Mouse (Mus musculus) left cerebral cortex, postnatal 14 days (tissue): ENCODE data around the gene AC141477.1. TPM values are rescaled to one million over a fixed set of nuclear protein-coding genes. Genes with fewer than 3 reads are reported as not detected.

Source experiments
- DNase-seq, 2 experiments: peaks; one replicate each; pipeline ENCODE4 v3.0.0; 2021 to 2022; ENCODE audit warnings: low spot score in 2 of 2, mixed read lengths in 1 of 2
- intact Hi-C: fragments of 180-260 bp; cut with DNase I; formaldehyde crosslinking; loops from one replicate; pipeline ENCODE4 v1.15.1; 2025
- long read RNA-seq, 2 experiments: library from polyadenylated mRNA; stranded (forward); transcript quantifications; one replicate each; pipeline ENCODE4 v2.0.0; 2021
- total RNA-seq, 2 experiments: library from RNA; stranded (reverse); gene quantifications; 2 replicates each; pipeline ENCODE4 v1.2.3; 2021

The AC141477.1 gene
- not detected for total RNA-seq
- long read RNA-seq, experiment 1: 0 reads
- long read RNA-seq, experiment 2: 0 reads

DNA sequence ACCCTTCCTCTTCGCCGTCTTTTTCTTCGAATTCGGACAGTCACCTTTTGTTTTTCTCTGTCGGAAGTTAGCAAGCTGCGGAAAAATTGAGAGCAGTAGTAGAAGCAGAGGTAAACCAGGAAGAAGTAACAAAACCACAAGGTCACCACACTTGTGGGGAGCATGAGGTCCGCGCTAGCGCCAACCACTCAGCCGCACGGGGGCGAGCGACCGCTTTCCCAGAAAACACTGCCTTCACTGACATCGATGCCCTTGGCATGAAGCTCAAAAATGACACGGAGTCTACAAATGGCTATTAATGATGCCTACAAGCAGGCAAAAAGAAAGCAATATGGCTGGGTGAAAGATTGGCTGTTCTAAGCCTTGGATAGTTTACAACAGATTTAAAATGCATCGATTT is at the start of gene AC141477.1:
Gene AC141477.1 (minus strand): TSS at position 164 of the 400 bp plus-strand sequence.
- intact Hi-C loops: no loop called here
- DNase-seq: no peak

DNA sequence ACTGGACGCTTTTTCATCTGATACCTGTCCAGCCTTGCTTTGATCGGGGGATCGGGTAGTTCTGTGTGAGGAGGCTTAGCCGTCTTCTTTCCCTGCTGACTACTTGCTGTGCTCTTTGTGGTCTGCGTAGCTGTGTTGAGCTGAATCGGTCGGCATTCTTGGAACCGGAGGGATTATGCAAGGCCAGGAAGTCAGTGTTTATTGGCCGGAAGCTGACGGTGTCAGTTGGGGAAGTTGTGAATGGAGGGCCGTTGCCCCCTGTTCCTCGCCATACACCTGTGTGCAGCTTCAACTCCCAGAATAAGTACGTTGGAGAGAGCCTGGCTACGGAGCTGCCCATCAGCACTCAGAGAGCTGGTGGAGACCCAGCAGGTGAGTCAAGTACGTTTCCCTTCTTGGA is 49.0 kb upstream of the AC141477.1 start:
- intact Hi-C loops: no loop called here
- no peak for DNase-seq

DNA sequence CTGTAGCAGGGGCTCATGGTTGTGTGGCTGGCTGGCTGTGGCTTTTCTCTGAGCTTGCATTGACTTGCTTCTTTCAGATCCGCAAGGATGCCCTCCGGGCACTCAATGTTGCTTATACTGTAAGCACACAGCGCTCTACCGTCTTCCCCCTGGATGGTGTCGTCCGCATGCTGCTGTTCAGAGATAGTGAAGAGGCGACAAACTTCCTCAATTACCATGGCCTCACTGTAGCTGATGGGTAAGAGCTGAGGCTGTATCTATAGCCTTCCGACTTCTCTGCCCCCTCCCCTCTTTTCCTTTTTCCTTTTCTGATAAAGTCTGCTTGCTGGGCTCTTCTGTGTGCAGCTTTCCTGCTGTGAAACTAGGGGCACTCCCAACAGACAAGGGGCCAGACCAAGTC is 48.0 kb upstream of the AC141477.1 start:
- DNase-seq: no peak
- intact Hi-C loops: no loop called here

DNA sequence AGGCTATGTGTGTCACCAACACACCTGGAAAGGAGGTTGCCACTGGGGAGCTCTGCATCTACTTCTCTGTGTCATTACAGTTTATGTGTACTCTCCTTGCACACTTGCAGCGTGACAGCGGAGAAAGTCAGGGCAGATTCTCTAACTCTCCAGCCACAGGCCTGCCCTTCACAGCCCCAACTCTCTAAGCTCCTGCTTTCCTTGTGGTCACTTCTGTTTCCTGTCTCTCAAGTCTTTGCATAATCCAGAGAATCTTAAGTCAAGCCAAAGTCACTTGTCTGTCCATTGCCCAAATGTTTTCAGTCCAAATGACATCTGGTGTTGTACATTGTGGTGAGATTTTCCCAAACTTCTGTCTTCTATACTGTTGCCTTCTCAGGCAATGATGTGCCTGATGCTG is 46.1 kb upstream of the AC141477.1 start:
- intact Hi-C loops: no loop called here
- no peak for DNase-seq

DNA sequence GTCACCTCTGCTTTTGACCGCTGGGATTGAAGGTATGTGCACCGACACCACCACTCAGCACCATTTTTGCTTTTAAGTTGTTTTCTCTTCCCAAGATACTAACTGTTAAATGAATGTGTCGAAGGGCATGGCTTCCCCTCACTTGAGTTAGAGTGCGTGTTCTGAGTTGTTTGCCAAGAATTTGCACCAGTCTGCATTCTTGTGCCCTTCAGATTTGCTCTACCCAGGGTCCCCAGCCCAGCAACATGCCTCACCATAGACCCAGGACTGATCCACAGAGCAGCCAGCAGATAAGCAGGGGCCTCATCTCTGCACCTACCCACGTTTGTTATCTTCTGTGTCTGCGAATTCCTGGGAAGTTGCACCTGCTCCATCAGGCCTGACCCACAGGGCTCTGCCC is 41.2 kb upstream of the AC141477.1 start:
- no peak for DNase-seq
- intact Hi-C loops: no loop called here

DNA sequence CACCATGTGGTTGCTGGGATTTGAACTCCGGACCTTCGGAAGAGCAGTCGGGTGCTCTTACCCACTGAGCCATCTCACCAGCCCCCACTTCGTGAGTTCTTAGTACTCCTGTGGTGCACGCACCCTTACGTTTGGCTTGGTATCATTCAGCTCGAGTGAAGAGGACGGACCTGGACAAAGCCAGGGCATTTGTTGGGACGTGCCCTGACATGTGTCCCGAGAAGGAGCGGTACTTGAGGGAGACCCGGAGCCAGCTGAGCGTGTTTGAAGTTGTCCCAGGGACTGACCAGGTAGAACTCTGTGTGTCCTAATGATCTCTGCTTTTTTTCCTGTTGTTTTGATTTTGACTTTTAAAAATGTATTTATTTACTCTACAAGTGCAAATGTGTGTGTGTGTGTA is 40.6 kb upstream of the AC141477.1 start:
- no peak for DNase-seq
- intact Hi-C loops: no loop called here

DNA sequence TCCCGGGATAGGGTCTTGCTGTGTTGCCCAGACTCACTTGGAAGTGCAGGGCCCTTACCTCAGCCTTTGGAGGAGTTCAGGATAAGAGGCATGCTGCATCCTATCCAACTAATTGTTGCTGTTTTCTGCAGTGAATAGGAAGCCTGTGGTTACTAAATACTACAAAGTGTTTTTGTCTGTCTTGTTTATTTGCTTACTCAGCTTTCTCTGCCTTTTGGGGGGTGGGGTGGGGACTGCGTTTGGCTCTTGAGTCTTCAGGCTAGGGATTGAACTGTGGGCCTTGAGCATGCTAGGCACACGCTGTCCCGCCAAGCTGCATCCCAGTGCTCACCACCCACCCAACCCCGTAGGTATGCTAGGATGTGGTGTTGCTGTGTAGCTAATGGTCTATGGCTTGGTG is 33.5 kb upstream of the AC141477.1 start:
- intact Hi-C loops: no loop called here
- no peak for DNase-seq

DNA sequence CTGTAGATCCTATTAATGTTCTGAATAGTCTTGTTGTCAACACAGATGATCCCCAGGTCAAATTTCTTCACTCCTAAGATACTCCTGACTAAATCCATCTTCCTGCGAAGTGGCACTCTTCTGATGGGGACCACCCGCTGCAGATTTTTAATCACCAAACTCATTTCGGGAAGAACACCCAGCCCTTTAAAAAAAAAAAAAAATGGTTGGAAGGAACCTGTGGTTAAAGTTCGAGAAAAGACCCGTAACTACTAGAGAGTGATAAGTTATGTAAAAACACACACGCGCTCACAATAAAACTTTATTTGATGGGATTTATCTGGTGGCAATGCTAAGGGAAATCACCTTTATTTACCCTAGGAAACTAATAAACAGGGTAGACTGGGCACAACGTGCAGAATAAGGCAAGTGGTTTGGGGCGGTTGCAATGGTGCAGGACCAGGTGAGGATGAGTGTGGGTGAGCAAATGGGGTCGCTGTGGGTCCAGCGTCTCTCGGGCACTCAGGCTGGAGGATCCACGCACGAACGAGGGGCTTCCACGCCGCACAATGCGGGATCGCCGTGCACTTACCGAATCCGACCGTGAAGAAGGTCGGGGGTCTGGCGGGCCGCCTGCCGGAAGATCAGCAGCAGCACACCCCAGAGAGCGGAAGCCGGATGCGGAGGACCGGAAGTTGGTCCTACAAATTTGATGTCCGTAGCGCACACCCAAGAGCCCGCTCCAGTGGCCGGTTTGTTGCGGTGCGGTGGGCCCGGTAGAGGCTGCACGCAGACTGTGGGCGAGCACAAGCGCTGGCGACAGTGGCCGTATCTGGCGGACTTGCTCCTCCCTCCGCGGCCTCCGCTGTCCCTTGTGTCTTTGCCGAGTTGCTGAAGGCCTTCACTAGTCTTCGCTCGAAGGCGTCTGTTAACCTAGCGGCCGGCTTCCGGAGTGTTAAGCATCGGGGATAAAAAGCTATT is 28.2 kb upstream of the AC141477.1 start, which contains the start of the genes Mcm3ap and Ybey:
Gene Mcm3ap (plus strand): TSS at position 725 of the 960 bp plus-strand sequence.
Gene Ybey (minus strand): TSS at position 912 of the 960 bp plus-strand sequence.
- intact Hi-C loops: no loop called here
- DNase-seq: peak; percentile 91 to 92

DNA sequence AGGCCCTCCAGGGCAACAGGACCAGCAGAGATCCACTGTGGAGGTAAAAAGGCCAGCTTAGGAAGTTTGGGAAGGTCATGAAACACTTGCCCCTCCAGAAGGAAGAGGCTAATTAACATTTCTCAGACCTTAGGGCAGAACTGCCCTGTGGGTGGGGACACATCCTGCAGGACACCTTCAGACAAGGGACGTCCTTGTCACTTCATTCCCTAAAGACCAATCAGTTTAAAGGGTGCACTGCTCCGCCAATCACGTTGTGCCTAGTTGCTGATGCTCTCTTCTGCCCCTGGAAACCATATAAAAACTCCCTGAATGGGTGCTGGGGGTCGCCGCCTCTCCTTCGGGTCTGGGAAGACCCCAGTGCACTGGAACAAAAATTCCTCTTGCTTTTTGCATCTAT is 22.5 kb upstream of the AC141477.1 start:
- DNase-seq: no peak
- intact Hi-C loops: no loop called here

DNA sequence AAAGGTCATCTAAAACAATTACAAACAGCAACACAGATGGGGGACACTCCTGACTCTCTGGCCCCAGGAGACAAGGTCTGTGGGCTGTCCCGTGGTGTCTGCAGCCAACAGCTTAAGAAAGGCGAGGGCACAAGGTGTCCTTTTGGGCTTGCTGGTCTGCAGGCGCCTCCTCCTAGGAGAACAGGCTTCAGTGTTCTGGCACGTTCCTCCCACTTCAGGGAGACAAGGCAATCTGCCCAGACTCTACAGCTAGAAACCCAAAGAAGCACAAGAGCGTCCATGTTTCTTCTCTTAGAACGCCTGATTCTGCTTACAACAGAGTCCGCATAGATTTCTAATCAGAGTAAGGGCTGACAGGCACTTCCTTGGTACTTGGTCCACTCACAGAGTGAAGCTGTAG is 22.1 kb upstream of the AC141477.1 start:
- DNase-seq: peak; percentile 12 to 50
- intact Hi-C loops: no loop called here

DNA sequence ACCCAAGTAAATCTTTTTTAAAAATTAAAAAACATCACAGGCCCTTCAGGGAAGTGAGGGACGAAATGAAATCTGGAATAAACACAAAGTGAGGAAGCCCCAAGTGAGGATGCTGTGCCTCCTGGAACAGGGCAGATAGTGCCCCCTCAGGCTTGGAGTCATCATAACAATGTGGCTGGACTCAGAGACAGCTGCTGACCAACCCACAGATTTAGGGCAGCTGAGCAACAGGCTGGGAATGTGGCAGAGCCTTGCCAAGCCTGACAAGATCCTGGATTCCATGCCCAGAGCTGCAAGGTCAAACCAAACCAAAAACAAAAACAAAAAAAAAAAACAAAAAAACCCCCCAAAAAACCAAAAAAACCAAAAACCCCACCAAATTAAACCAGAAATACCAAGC is 21.0 kb upstream of the AC141477.1 start:
- DNase-seq: no peak
- intact Hi-C loops: no loop called here

DNA sequence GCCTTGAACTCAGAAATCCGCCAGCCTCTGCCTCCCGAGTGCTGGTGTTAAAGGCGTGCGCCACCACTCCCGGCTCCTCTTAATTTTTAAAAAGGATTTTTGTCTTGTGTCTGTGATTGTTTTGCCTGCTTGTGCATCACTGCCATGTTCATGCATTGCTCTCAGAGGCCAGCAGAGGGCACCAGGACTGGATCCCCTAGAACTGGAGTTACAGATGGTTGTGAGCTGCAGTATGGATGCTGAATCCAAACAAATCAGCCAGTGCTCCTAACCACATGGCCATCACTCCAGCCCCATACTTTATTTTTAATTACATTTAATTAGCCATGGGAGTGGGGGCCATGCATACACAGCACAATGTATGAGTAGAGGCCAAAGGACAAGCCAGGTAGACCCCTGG is 15.0 kb upstream of the AC141477.1 start:
- DNase-seq: peak; percentile 65 to 73
- intact Hi-C loops: loop anchor here (5.0 kb wide), 1 partner anchor 282 kb away; no protein-coding TSS in a partner anchor

DNA sequence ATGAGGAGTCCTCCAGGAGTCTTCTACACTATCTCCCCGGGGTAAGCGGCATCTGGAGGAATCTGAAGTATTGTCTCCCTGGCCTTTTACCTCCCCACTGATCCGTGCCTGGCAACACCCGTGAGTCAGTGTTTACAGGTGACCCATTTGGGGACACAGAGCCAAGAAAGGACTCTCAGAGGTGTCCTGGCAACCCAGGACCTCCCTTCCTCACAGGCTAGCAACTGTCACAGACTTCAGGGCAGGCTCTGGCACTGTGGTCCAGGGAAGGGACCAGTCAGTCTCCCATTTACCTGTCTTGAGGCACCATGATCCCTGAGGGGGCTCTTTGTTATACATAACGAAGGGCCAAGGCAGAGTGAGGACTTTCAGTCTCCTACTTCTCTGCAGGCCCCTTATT is 8.6 kb upstream of the AC141477.1 start, which contains the start of gene 2610028H24Rik:
Gene 2610028H24Rik (plus strand): TSS at position 231 of the 400 bp plus-strand sequence.
- no peak for DNase-seq
- intact Hi-C loops: no loop called here

DNA sequence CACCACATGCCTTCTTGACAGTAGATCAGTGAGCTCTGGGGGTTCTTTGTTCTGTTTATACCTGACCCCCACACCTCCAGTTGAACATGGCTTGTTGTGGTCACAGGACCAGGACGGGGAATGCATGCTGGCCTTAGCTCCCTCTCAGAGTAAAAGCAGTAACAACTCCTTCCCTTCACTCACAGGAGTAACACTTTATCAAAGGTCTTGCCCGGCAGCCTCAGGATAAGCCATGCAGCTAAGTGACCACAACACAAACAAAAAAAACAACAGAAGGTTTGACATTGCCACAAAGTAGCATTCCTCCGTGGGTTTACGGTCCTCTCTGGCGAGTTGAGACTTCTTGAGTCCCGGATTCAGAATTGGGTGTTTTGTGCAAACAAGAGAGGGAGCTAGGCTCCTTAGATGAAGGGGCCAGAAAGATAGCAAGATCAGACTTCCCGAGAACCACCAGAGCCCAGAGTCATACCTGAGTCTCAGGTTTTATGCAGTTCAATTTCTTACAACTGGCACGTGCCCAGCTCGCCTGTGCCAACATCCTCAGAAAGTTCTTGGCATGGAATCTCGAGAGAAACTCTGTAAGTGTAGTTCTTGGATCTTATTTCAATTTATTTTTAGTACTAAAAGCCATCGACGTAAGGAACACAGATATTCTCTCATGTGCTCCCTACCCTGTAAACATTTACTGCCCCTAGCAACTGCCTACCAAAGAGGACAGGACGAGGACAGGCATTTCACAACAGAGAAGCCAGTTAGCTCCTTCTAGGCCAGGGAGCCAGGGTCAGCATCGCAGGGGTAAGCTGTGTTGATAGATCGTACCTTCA is 7.4 kb upstream of the AC141477.1 start:
- DNase-seq: peak; percentile 12 to 54
- intact Hi-C loops: no loop called here

DNA sequence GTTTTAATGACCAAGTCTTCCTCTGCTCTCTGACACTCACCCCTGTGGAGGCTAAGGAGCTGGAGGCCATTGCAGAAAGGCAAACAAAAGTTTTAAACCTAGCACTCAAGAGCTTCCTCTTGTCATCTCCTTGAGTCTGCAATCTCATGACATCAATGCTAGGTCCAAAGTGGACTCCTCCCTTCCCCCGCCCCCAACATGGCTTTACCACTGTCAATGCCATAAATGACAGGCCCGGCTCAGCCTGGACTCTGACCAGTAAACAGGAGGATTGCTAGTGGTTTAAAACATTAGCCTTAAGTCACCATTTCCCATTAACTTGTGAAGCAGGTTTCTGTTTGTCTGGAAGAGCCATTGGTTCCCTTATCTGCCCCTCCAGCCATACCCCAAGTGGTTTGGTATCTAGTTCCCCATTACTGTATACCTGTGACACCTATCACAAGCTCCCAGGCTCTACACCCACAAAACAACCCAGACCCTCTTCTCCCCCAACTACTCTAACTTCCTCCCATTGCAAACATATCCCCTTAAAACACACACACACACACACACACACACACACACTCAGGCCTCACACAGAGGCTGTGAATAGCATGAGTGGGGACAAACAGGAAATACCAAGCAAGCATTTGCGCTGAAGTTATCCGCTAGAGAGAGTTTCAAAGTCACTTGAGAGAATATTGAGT is 5.9 kb upstream of the AC141477.1 start:
- no peak for DNase-seq
- intact Hi-C loops: no loop called here

DNA sequence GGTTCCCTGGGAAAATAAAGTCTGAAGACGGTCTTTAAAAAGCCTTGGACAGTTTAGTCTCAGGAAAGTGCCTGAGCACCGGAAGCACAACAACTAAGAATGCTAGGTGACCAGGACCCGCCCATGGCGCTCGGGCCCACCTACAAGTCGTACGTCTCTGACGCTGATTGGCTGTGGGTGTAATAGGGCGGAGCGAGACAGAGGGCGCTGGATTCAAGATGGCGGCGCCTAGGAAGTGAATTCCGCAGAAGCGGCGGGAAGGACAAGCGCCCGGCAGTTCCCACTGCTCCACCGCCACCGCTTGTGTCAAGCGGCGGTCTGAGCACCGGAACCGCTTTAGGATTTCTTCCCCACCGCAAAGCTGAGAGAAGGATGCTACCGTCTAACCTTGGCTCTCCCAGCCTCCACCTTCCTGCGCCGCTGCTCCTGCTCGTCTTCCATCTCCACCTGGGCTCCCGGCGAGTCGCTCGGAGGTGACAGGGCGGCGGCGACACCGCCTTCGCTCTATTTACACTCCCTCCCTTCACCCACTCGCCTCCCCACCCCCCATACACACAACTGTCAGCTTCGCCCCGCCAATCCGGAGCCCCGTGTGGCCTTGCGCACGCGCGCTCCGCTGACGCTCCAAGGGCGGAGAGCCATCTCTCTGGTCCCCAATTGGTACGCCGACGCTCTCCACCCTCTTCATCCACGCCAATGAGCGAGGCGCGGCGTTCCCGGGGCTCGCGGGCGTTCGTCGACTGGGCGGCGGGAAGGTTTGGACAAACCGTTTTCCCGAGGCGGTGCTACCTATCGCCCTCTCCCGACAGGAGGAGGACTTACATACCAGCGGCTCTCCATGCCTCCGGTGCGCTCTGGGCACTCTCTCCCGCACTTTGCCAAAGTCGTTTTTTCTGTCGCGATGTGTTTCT is 2.2 kb upstream of the AC141477.1 start, which contains the start of gene Pcnt:
Gene Pcnt (minus strand): TSS at position 609 of the 911 bp plus-strand sequence.
- peak; percentile 97 for DNase-seq
- intact Hi-C loops: no loop called here

DNA sequence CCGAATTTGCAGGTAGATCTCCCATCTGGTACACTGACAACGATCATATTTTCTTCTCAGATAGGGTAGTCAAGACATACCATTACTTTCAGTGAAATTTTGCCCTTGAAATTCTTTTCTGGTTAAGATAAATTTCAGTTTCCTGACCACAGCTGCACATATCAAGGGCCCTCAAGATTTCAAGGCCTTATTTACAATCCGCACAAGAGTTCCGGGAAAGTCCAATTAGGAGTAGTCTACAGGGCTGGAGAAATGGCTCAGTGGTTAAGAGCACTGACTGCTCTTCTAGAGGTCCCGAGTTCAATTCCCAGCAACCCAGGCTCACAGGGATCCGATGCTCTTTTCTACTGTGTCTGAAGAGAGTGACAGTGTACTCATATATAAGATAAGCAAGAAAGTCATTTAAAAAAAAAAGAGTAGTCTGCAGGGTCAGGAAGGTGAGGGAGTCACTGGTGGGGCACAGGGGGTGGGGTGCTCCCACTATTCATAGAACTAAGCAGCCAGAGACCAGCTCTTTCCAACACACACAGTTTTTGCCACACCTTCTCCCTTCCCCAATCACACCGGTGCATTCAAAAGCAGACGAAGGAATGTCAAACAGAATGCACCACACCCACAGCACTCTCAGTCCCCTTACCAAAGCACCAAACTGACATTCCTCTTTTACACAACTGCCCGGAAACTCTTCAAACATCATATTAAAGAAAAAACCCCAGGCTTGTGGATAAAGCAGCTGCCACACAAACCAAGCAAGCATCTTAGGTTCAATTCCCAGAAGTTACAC is 945 bp downstream of the AC141477.1 start:
- DNase-seq: no peak
- intact Hi-C loops: no loop called here

DNA sequence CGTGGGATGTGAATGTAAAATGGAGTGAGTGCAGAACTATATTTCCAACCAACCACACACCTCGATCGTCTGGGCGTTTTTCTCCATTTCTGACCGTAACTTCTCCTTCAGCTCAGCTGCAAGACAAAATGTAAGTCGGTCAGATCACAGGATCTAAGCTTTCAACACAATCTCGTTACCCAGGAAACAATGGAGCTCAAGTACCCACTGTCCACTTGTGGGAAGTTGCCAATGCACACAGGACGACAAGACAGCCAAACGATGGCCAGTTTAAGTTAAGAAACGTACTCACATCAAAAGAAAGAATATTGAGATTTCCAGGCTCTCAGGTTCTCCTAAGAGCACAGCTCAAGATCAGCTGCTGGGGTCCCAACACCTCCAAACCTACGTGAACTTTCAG is 6.3 kb downstream of the AC141477.1 start:
- no peak for DNase-seq
- intact Hi-C loops: no loop called here
